Mouse (Mus musculus): ENCODE data around the gene Vgll4. TPM values are rescaled to one million over a fixed set of nuclear protein-coding genes. Genes with fewer than 3 reads are reported as not detected.

Gene Vgll4
- polyA plus RNA-seq, 1 experiment = 38.4 TPM

- TF ChIP-seq CTCF (IDR thresholded peaks at IDR 0.05; ENCODE audit: control insufficient read depth, insufficient read depth, insufficient replicate concordance, low read depth, low read length) = no peak
- no peak for TF ChIP-seq POLR2A (IDR thresholded peaks at IDR 0.05; ENCODE audit: control insufficient read depth, low read depth, low read length)
- Histone ChIP-seq H3K36me3 (ENCODE audit: control insufficient read depth, insufficient read depth, low read length) (no peaks in the 10 kb centered on the region), H3K4me1 (ENCODE audit: control insufficient read depth, insufficient read depth, low read length) (no peaks in the 10 kb centered on the region), H3K27ac (ENCODE audit: control insufficient read depth, insufficient read depth, low read depth, low read length) (no peak overlapping the region), H3K4me3 (ENCODE audit: control insufficient read depth, low read depth, low read length) (no peak overlapping the region), H3K27me3 (ENCODE audit: control insufficient read depth, insufficient read depth, low read length) (no peaks in the 10 kb centered on the region)
These were observed 60.0 kb downstream of the Vgll4 start for GRCm38 (mm10) chr6:114909801-114910200.

- Histone ChIP-seq H3K27me3 (ENCODE audit: control insufficient read depth, insufficient read depth, low read length) (no peaks in the 10 kb centered on the region), H3K36me3 (ENCODE audit: control insufficient read depth, insufficient read depth, low read length) (no peaks in the 10 kb centered on the region), H3K4me1 (ENCODE audit: control insufficient read depth, insufficient read depth, low read length) (no peaks in the 10 kb centered on the region; the same call in 1 of the 2 replicates), H3K4me3 (ENCODE audit: control insufficient read depth, low read depth, low read length) (no peak overlapping the region), H3K27ac (ENCODE audit: control insufficient read depth, insufficient read depth, low read depth, low read length) (no peak overlapping the region)
- TF ChIP-seq POLR2A (IDR thresholded peaks at IDR 0.05; ENCODE audit: control insufficient read depth, low read depth, low read length) = no peak
- no peak for TF ChIP-seq CTCF (IDR thresholded peaks at IDR 0.05; ENCODE audit: control insufficient read depth, insufficient read depth, insufficient replicate concordance, low read depth, low read length)
These were observed 62.3 kb downstream of the Vgll4 start for GRCm38 (mm10) chr6:114907459-114907858.

- H3K4me3 ChIP-seq (ENCODE audit: control insufficient read depth, low read depth, low read length) = no peak overlapping the region
- TF ChIP-seq CTCF (IDR thresholded peaks at IDR 0.05; ENCODE audit: control insufficient read depth, insufficient read depth, insufficient replicate concordance, low read depth, low read length) (no peak), POLR2A (IDR thresholded peaks at IDR 0.05; ENCODE audit: control insufficient read depth, low read depth, low read length) (no peak)
- no peak overlapping the region for H3K27ac ChIP-seq (ENCODE audit: control insufficient read depth, insufficient read depth, low read depth, low read length)
These were observed 63.6 kb downstream of the Vgll4 start for GRCm38 (mm10) chr6:114906209-114906608.

GRCm38 (mm10) chr6:114905253-114906028, 64.4 kb downstream of the Vgll4 start:
- Histone ChIP-seq H3K4me3 (ENCODE audit: control insufficient read depth, low read depth, low read length) (no peak overlapping the region), H3K36me3 (ENCODE audit: control insufficient read depth, insufficient read depth, low read length) (no peaks in the 10 kb centered on the region), H3K4me1 (ENCODE audit: control insufficient read depth, insufficient read depth, low read length) (peaks cover 3% of the 10 kb centered on the region; the same call in 1 of the 2 replicates), H3K27me3 (ENCODE audit: control insufficient read depth, insufficient read depth, low read length) (no peaks in the 10 kb centered on the region), H3K27ac (ENCODE audit: control insufficient read depth, insufficient read depth, low read depth, low read length) (no peak overlapping the region)
- TF ChIP-seq POLR2A (IDR thresholded peaks at IDR 0.05; ENCODE audit: control insufficient read depth, low read depth, low read length) = no peak
- TF ChIP-seq CTCF (IDR thresholded peaks at IDR 0.05; ENCODE audit: control insufficient read depth, insufficient read depth, insufficient replicate concordance, low read depth, low read length) = no peak

More at GRCm38 (mm10) chr6:114906209-114906608, 63.6 kb downstream of the Vgll4 start:
- H3K4me1 ChIP-seq (ENCODE audit: control insufficient read depth, insufficient read depth, low read length) = peaks cover 3% of the 10 kb centered on the region; the same call in 1 of the 2 replicates
- H3K36me3 ChIP-seq (ENCODE audit: control insufficient read depth, insufficient read depth, low read length) = no peaks in the 10 kb centered on the region
- H3K27me3 ChIP-seq (ENCODE audit: control insufficient read depth, insufficient read depth, low read length) = no peaks in the 10 kb centered on the region

GRCm38 (mm10) chr6:114904818-114905217, 65.0 kb downstream of the Vgll4 start:
- no peak for TF ChIP-seq POLR2A (IDR thresholded peaks at IDR 0.05; ENCODE audit: control insufficient read depth, low read depth, low read length)
- no peak for TF ChIP-seq CTCF (IDR thresholded peaks at IDR 0.05; ENCODE audit: control insufficient read depth, insufficient read depth, insufficient replicate concordance, low read depth, low read length)
- Histone ChIP-seq H3K27me3 (ENCODE audit: control insufficient read depth, insufficient read depth, low read length) (no peaks in the 10 kb centered on the region), H3K4me3 (ENCODE audit: control insufficient read depth, low read depth, low read length) (no peak overlapping the region), H3K4me1 (ENCODE audit: control insufficient read depth, insufficient read depth, low read length) (peaks cover 3% of the 10 kb centered on the region; the same call in 1 of the 2 replicates), H3K27ac (ENCODE audit: control insufficient read depth, insufficient read depth, low read depth, low read length) (no peak overlapping the region), H3K36me3 (ENCODE audit: control insufficient read depth, insufficient read depth, low read length) (no peaks in the 10 kb centered on the region)

- no peak overlapping the region for H3K27ac ChIP-seq (ENCODE audit: control insufficient read depth, insufficient read depth, low read depth, low read length)
- no peaks in the 10 kb centered on the region for H3K27me3 ChIP-seq (ENCODE audit: control insufficient read depth, insufficient read depth, low read length)
- TF ChIP-seq CTCF (IDR thresholded peaks at IDR 0.05; ENCODE audit: control insufficient read depth, insufficient read depth, insufficient replicate concordance, low read depth, low read length) (no peak), POLR2A (IDR thresholded peaks at IDR 0.05; ENCODE audit: control insufficient read depth, low read depth, low read length) (no peak)
- H3K4me3 ChIP-seq (ENCODE audit: control insufficient read depth, low read depth, low read length) = no peak overlapping the region
- H3K4me1 ChIP-seq (ENCODE audit: control insufficient read depth, insufficient read depth, low read length) = peaks cover 3% of the 10 kb centered on the region; the same call in 1 of the 2 replicates
- no peaks in the 10 kb centered on the region for H3K36me3 ChIP-seq (ENCODE audit: control insufficient read depth, insufficient read depth, low read length)
These were observed 65.6 kb downstream of the Vgll4 start for GRCm38 (mm10) chr6:114904233-114904632.

GRCm38 (mm10) chr6:114901921-114902320, 67.9 kb downstream of the Vgll4 start:
- Histone ChIP-seq H3K27ac (ENCODE audit: control insufficient read depth, insufficient read depth, low read depth, low read length) (no peak overlapping the region), H3K4me3 (ENCODE audit: control insufficient read depth, low read depth, low read length) (no peak overlapping the region), H3K4me1 (ENCODE audit: control insufficient read depth, insufficient read depth, low read length) (peaks cover 3% of the 10 kb centered on the region; the same call in 1 of the 2 replicates)

More at GRCm38 (mm10) chr6:114901921-114902320, 67.9 kb downstream of the Vgll4 start:
- no peaks in the 10 kb centered on the region for H3K36me3 ChIP-seq (ENCODE audit: control insufficient read depth, insufficient read depth, low read length)
- no peaks in the 10 kb centered on the region for H3K27me3 ChIP-seq (ENCODE audit: control insufficient read depth, insufficient read depth, low read length)
- TF ChIP-seq POLR2A (IDR thresholded peaks at IDR 0.05; ENCODE audit: control insufficient read depth, low read depth, low read length) = no peak
- no peak for TF ChIP-seq CTCF (IDR thresholded peaks at IDR 0.05; ENCODE audit: control insufficient read depth, insufficient read depth, insufficient replicate concordance, low read depth, low read length)

All from testis, adult 2 months (tissue).